Comparison of ENCODE assay signal across 8 mouse cellular contexts in the genomic region with DNA sequence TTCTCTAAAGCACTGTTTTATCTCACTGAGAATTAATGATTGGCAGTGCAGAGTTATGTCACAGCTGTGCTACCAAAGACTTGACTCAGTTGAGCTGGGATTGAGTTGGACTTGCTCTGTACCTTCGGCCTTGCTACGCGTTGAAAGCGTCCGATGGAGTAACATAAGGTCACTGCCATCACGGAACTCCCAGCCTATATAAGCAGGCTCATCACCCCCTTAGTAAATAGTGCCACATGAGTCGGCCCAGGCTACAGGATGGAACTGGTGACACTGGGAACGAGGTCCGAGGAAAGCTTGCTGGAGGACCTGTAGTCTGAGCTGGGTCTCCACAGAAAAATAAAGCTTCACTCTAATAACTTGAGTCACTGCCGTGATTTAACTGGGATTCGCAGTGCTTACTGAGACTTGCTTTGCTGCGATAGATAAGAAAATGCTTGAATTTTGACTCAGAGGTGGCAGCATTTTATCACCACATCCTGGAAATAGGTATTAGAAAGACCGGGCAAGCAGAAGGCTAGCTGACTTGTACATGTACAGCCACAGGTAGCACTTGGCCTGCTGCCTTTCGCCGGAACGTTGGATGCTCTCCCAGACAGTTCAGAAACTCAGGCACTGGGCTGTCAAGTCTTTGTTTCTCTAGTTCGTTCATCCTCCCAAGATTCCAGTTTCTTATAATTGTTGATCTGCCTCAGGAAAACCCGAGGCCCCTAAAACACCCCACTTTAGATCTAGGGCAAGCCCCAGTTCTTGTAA. TPM values are rescaled to one million over a fixed set of nuclear protein-coding genes. Genes with fewer than 3 reads are reported as not detected.
A peak's percentile ranks its signal among the peaks of the same experiment; 100 is the strongest.
DNase-seq lines count a peak whose midpoint lies in the region; ATAC-seq and TF ChIP-seq lines count a peak whose summit lies in the region.

No protein-coding gene starts in this region.

- peak overlapping the region; percentile 87 for H3K4me3 ChIP-seq in bone marrow, adult 2 months (replicated peaks; ENCODE audit: control insufficient read depth, low read depth, low read length)
- peak overlapping the region; percentile 91 for H3K4me3 ChIP-seq in forebrain, embryonic 10.5 days
- H3K4me3 ChIP-seq in kidney, embryonic 14.5 days (ENCODE audit: low read length) = peak overlapping the region; percentile 91
- H3K4me3 ChIP-seq in neural tube, embryonic 13.5 days = peak overlapping the region; percentile 94

- no peak for ATAC-seq in kidney, embryonic 14.5 days (ENCODE audit: low FRiP score, low TSS enrichment)
- no peak for ATAC-seq in neural tube, embryonic 13.5 days (ENCODE audit: low read depth)

- H3K27me3 ChIP-seq in forebrain, embryonic 10.5 days (ENCODE audit: poor library complexity, severe bottlenecking) = no peaks in the 10 kb centered on the region
- no peaks in the 10 kb centered on the region for H3K27me3 ChIP-seq in kidney, embryonic 14.5 days (ENCODE audit: control insufficient read depth, insufficient read depth, low read length)
- H3K27me3 ChIP-seq in neural tube, embryonic 13.5 days = no peaks in the 10 kb centered on the region

- no peak for TF ChIP-seq CTCF in bone marrow, adult 2 months (IDR thresholded peaks at IDR 0.05; ENCODE audit: control insufficient read depth, insufficient read depth, low read length)

- H3K4me2 ChIP-seq in kidney, embryonic 14.5 days (replicated peaks; ENCODE audit: low read depth, low read length) = peak overlapping the region; percentile 78
- H3K4me2 ChIP-seq in neural tube, embryonic 13.5 days = peak overlapping the region; percentile 86

- H3K27ac ChIP-seq in bone marrow, adult 2 months (ENCODE audit: control insufficient read depth, insufficient read depth, low read depth, low read length, poor library complexity) = no peak overlapping the region
- H3K27ac ChIP-seq in forebrain, embryonic 10.5 days = peak overlapping the region; percentile 92; the same call in 1 of the 2 replicates
- H3K27ac ChIP-seq in kidney, embryonic 14.5 days (ENCODE audit: low read depth, low read length) = no peak overlapping the region
- no peak overlapping the region for H3K27ac ChIP-seq in neural tube, embryonic 13.5 days (replicated peaks)

- H3K9me3 ChIP-seq in forebrain, embryonic 10.5 days = no peaks in the 10 kb centered on the region
- no peaks in the 10 kb centered on the region for H3K9me3 ChIP-seq in kidney, embryonic 14.5 days (ENCODE audit: control insufficient read depth, low read length)
- H3K9me3 ChIP-seq in neural tube, embryonic 13.5 days = no peaks in the 10 kb centered on the region

- TF ChIP-seq POLR2A in bone marrow, adult 2 months (IDR thresholded peaks at IDR 0.05; ENCODE audit: borderline replicate concordance, control insufficient read depth, low read depth, low read length) = no peak

- H3K9ac ChIP-seq in kidney, embryonic 14.5 days (ENCODE audit: low read depth, low read length) = peak overlapping the region; percentile 93
- H3K9ac ChIP-seq in neural tube, embryonic 13.5 days = peak overlapping the region; percentile 93

- peak; percentile 6 for DNase-seq in layer of hippocampus, adult 9-11 months
- no peak for DNase-seq in layer of hippocampus, adult 18-20 months (ENCODE audit: low spot score in 2 of 2)
- no peak for DNase-seq in forebrain, embryonic 10.5 days (ENCODE audit: extremely low spot score, low spot score)
- DNase-seq in left cerebral cortex, adult 8-10 months (ENCODE audit: low spot score in 2 of 2) = no peak
- DNase-seq in thymus, postnatal 36 days = no peak

- H3K4me1 ChIP-seq in bone marrow, adult 2 months (ENCODE audit: control insufficient read depth, insufficient read depth, low read length) = peaks cover 5% of the 10 kb centered on the region; the same call in 1 of the 2 replicates
- H3K4me1 ChIP-seq in forebrain, embryonic 10.5 days = peaks cover 38% of the 10 kb centered on the region
- peaks cover 16% of the 10 kb centered on the region for H3K4me1 ChIP-seq in kidney, embryonic 14.5 days (ENCODE audit: control insufficient read depth, insufficient read depth, low read length)
- peaks cover 48% of the 10 kb centered on the region for H3K4me1 ChIP-seq in neural tube, embryonic 13.5 days (replicated peaks)

- WGBS in bone marrow, adult 2 months = 51% methylated on average over 18 of the region's 18 CpGs
- WGBS in forebrain, embryonic 10.5 days = 66% methylated on average over 18 of the region's 18 CpGs
- WGBS in kidney, embryonic 14.5 days = 55% methylated on average over 18 of the region's 18 CpGs
- WGBS in neural tube, embryonic 13.5 days = 66% methylated on average over 18 of the region's 18 CpGs

- peaks cover 11% of the 10 kb centered on the region for H3K36me3 ChIP-seq in forebrain, embryonic 10.5 days (replicated peaks)
- peaks cover 3% of the 10 kb centered on the region; the same call in 1 of the 2 replicates for H3K36me3 ChIP-seq in kidney, embryonic 14.5 days (ENCODE audit: control insufficient read depth, insufficient read depth, low read length)
- no peaks in the 10 kb centered on the region; the same call in 1 of the 2 replicates for H3K36me3 ChIP-seq in neural tube, embryonic 13.5 days

RNA-seq across cellular contexts. Expression of a gene that starts 1.1 kb away (rescaled TPM):
- 10 to 100 TPM; 26.4 to 27.1 TPM for total RNA-seq in layer of hippocampus, adult 18-20 months (2021)
- polyA plus RNA-seq in bone marrow, adult 2 months (2011; ENCODE audit: insufficient read depth, insufficient read length, low replicate concordance, missing spikeins) = 2.8 and 4.1 TPM in 2 replicates
- polyA plus RNA-seq in forebrain, embryonic 10.5 days (2016; fragmentation: Nextera tagmentation; extraction: Ambion mirVana) = 14.9 and 15.2 TPM in 2 replicates
- 11.9 and 24.2 TPM in 2 replicates for polyA plus RNA-seq in kidney, embryonic 14.5 days (2014; fragmentation: Nextera tagmentation; extraction: Ambion mirVana)
- 13.3 and 15.0 TPM in 2 replicates for polyA plus RNA-seq in neural tube, embryonic 13.5 days (2015; fragmentation: Nextera tagmentation; extraction: Ambion mirVana)
- 10 to 100 TPM; 24.8 to 27.8 (median 25.4) TPM for total RNA-seq in left cerebral cortex, adult 8-10 months (2022)

RNA-seq across cellular contexts. Expression of a gene that starts 1.2 kb away (rescaled TPM):
- 10 to 100 TPM; 11.3 to 12.0 TPM for total RNA-seq in layer of hippocampus, adult 18-20 months (2021)
- 1.5 and 3.6 TPM in 2 replicates for polyA plus RNA-seq in bone marrow, adult 2 months (2011; ENCODE audit: insufficient read depth, insufficient read length, low replicate concordance, missing spikeins)
- 8.0 and 8.3 TPM in 2 replicates for polyA plus RNA-seq in forebrain, embryonic 10.5 days (2016; fragmentation: Nextera tagmentation; extraction: Ambion mirVana)
- polyA plus RNA-seq in kidney, embryonic 14.5 days (2014; fragmentation: Nextera tagmentation; extraction: Ambion mirVana) = 2.6 and 5.8 TPM in 2 replicates
- polyA plus RNA-seq in neural tube, embryonic 13.5 days (2015; fragmentation: Nextera tagmentation; extraction: Ambion mirVana) = 11.2 and 11.5 TPM in 2 replicates
- 10 to 100 TPM; 10.6 to 12.6 (median 10.7) TPM for total RNA-seq in left cerebral cortex, adult 8-10 months (2022)

RNA-seq across cellular contexts. Expression of a gene that starts 27.6 kb away (rescaled TPM):
- total RNA-seq in layer of hippocampus, adult 18-20 months (2021) = 1 to 10 TPM; 2.0 to 3.3 TPM
- polyA plus RNA-seq in bone marrow, adult 2 months (2011; ENCODE audit: insufficient read depth, insufficient read length, low replicate concordance, missing spikeins) = 3.1 and 21.4 TPM in 2 replicates
- polyA plus RNA-seq in forebrain, embryonic 10.5 days (2016; fragmentation: Nextera tagmentation; extraction: Ambion mirVana) = 0.12 and 0.30 TPM in 2 replicates
- polyA plus RNA-seq in kidney, embryonic 14.5 days (2014; fragmentation: Nextera tagmentation; extraction: Ambion mirVana) = 6.7 and 8.0 TPM in 2 replicates
- polyA plus RNA-seq in neural tube, embryonic 13.5 days (2015; fragmentation: Nextera tagmentation; extraction: Ambion mirVana) = 2.3 and 3.0 TPM in 2 replicates
- total RNA-seq in left cerebral cortex, adult 8-10 months (2022) = 1 to 10 TPM; 2.0 to 5.6 (median 3.6) TPM
